Mouse (Mus musculus): ENCODE measurements at regions not wholly inside any gene's neighbourhood (a gene's known extent, or its start where the extent isn't known, plus 50 kb on each side); places are given as distances from the start of the nearest gene placed in this dataset.

DNA sequence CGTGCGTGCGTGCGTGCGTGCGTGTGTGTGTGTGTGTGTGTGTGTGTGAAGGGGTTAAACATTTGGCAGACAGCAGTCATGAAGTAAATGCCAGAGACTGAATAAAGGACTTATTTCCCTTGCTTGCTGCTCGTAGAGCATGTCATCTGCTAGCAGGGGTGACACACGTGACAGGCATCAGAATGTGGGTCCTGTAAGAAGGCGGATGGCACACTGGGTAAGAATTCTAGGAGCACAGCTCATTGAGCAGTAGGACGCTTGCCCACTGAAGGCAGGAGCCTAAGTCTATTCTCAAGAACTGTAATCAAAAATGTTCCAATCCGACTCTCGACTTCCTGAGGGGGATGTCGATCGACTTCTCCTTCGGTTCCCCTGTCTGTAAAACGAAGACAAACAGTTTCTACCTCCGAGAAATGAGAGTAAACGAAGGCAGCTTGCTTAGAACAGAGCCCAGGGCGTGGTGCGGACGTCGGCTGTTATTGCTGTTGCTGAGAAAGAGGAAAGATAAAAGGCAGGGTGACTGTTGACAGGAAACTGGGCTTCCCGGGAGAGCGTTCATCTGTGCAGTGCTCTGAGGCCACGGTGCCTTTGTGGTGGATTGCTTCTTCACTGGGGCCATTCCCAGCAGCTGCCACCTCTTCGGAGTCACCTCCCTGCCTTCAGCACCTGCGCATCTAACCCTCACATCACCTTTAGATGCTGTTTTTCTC is 64.7 kb downstream of the Gm5426 start:
- TF ChIP-seq CTCF (IDR thresholded peaks at IDR 0.05; ENCODE audit: extremely low read depth, insufficient read length, insufficient replicate concordance, low read depth, low read length), result no peak
- no peak for TF ChIP-seq POLR2A (IDR thresholded peaks at IDR 0.05; ENCODE audit: low read depth, low read length)
